Mouse (Mus musculus): Measurements from ENCODE around the gene Cdk6. TPM values are rescaled to one million over a fixed set of nuclear protein-coding genes. Genes with fewer than 3 reads are reported as not detected.

Gene Cdk6
- polyA plus RNA-seq, 1 experiment from 2014 or later: 18.3 TPM

DNA sequence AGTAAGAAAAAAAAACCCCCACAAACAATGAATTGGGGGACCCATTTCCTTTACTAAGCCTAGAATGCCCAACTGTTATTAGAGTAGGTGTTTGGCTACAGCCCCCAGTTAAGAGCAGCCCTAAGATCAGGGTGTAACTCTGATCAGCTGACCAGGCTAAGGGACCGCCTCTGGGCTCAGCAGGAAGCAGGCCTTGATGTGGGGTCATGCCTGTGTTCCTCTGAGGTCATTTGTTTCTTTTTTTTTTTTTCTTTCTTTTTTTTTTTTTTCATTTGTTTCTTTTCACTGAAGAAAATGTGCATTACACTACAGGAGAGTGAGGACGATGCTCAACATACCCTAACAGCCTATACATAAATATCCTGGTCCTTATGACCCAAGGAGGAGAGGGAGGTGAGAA, 236.7 kb downstream of the Cdk6 start:
- H3K36me3 ChIP-seq: peaks cover 100% of the 10 kb centered on the region

DNA sequence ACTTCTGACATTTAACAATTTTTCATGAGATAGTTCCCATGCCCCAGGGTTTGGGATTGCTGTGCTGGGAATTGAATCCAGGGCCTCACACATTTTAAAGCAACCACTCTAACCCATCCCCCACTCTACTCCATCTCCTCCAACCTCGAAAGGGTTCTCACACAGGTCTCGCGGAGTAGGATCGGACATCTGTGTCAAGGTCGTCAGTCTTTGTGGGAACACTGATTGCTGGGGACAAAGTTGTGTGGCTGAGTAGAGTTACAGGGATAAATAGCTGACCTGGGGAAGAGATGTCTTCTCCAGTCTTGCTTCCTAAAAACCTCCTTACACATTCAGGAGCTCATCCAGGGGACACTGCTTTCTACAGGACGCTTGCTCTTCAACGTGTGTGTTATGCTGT, 237.8 kb downstream of the Cdk6 start:
- 95% methylated on average over 7 of the region's 7 CpGs for WGBS
- DNase-seq (ENCODE audit: low spot score): no peak
- no peaks in the 10 kb centered on the region for H3K4me1 ChIP-seq (replicated peaks)
- H3K36me3 ChIP-seq: peaks cover 100% of the 10 kb centered on the region
- peaks cover 8% of the 10 kb centered on the region for H3K9me3 ChIP-seq
- H3K4me3 ChIP-seq: no peak overlapping the region
- no peak overlapping the region for H3K27ac ChIP-seq
- H3K27me3 ChIP-seq (ENCODE audit: insufficient read depth, poor library complexity, severe bottlenecking): no peaks in the 10 kb centered on the region

More for the DNA sequence above, 236.7 kb downstream of the Cdk6 start:
- WGBS: 99% methylated on average over 2 of the region's 2 CpGs
- Histone ChIP-seq H3K9me3 (peaks cover 12% of the 10 kb centered on the region), H3K27me3 (ENCODE audit: insufficient read depth, poor library complexity, severe bottlenecking) (no peaks in the 10 kb centered on the region), H3K4me3 (no peak overlapping the region), H3K27ac (no peak overlapping the region), H3K4me1 (replicated peaks) (no peaks in the 10 kb centered on the region)
- no peak for DNase-seq (ENCODE audit: low spot score)

Other genes with a start within 250 kb of the Cdk6 start
- 24.5 and 35.5 TPM in 2 replicates for gene Fam133b, start 202.3 kb downstream of the Cdk6 start, polyA plus RNA-seq (2016; fragmentation: Nextera tagmentation; extraction: Ambion mirVana)
- gene 1700109H08Rik, start 230.1 kb downstream of the Cdk6 start, polyA plus RNA-seq (2016; fragmentation: Nextera tagmentation; extraction: Ambion mirVana): 2.7 and 4.0 TPM in 2 replicates

Measured in hindbrain, embryonic 10.5 days (tissue).